Mouse (Mus musculus): ENCODE data around the gene Adgrl4.

GRCm38 (mm10) chr3:151558374-151558773, 120.7 kb downstream of the Adgrl4 start:
- TF ChIP-seq POLR2A (IDR thresholded peaks at IDR 0.05; ENCODE audit: borderline replicate concordance, low read depth, low read length) (no peak), CTCF (IDR thresholded peaks at IDR 0.05; ENCODE audit: low read depth, low read length) (no peak)
